Mouse (Mus musculus): ENCODE measurements around the gene Phex. TPM values are rescaled to one million over a fixed set of nuclear protein-coding genes. Genes with fewer than 3 reads are reported as not detected.

The Phex gene
- polyA plus RNA-seq, 1 experiment from 2014 or later, result 0.35 TPM

DNA sequence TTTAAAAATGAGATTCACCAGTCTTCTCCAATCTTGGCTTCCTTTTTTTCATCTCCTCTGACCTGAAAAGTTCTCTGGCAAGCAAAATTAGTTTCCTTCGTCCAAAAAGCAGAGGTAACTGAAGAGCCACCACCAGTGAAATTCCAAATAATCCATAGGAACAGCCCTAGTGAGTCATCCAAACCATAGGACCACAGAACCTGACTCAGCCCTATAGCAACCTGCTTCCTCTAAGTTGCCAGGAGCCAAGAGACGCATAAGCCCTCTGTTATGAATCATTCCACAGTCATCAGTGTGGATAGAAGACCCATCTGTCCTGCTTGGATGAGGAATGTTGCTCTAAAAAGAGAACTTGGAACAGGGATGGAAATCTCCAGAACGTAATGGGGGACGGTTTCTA lies 230.9 kb downstream of the Phex start:
- WGBS, result 83% methylated on average over 4 of the region's 4 CpGs
- ATAC-seq (ENCODE audit: insufficient number of reproducible peaks, low FRiP score, low TSS enrichment, low read depth), result no peak

DNA sequence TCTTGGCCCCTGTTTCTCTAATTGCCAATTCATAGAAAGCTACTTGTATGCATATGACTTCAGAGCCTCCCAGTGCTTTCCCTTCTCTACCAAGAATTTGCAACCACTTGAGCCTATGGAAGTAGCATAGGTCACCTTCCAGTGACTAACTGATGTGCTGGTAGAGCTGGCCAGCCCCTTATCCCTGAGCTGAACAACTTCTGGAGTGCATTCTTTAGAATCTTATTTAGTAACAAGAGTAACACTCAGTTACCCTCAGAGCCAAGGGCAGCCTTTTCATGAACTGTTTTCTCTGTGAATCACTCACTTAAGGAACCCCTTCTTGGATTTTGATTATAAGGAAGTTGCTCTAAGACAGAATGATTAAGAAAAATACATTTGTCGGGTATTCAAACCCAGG lies 234.3 kb downstream of the Phex start:
- ATAC-seq (ENCODE audit: insufficient number of reproducible peaks, low FRiP score, low TSS enrichment, low read depth) (no peak), DNase-seq (ENCODE audit: low spot score) (no peak)
- Histone ChIP-seq H3K4me1 (ENCODE audit: control insufficient read depth, insufficient read depth, low read length) (no peaks in the 10 kb centered on the region), H3K36me3 (ENCODE audit: control insufficient read depth, insufficient read depth, low read length) (no peaks in the 10 kb centered on the region), H3K9me3 (ENCODE audit: control insufficient read depth, low read length) (no peaks in the 10 kb centered on the region), H3K4me2 (ENCODE audit: low read depth, severe bottlenecking) (no peak overlapping the region), H3K27me3 (ENCODE audit: control insufficient read depth, insufficient read depth, low read length) (no peaks in the 10 kb centered on the region), H3K4me3 (ENCODE audit: low read depth, low read length) (no peak overlapping the region), H3K27ac (replicated peaks; ENCODE audit: low read depth, low read length) (no peak overlapping the region), H3K9ac (ENCODE audit: low read length) (no peak overlapping the region)
- 92% methylated on average over 1 of the region's 1 CpGs for WGBS

More for the DNA sequence above, 230.9 kb downstream of the Phex start:
- Histone ChIP-seq H3K36me3 (ENCODE audit: control insufficient read depth, insufficient read depth, low read length) (no peaks in the 10 kb centered on the region), H3K9ac (ENCODE audit: low read length) (no peak overlapping the region), H3K4me2 (ENCODE audit: low read depth, severe bottlenecking) (no peak overlapping the region), H3K4me3 (ENCODE audit: low read depth, low read length) (no peak overlapping the region), H3K27me3 (ENCODE audit: control insufficient read depth, insufficient read depth, low read length) (no peaks in the 10 kb centered on the region), H3K4me1 (ENCODE audit: control insufficient read depth, insufficient read depth, low read length) (no peaks in the 10 kb centered on the region), H3K27ac (replicated peaks; ENCODE audit: low read depth, low read length) (no peak overlapping the region), H3K9me3 (ENCODE audit: control insufficient read depth, low read length) (no peaks in the 10 kb centered on the region)
- DNase-seq (ENCODE audit: low spot score), result no peak

DNA sequence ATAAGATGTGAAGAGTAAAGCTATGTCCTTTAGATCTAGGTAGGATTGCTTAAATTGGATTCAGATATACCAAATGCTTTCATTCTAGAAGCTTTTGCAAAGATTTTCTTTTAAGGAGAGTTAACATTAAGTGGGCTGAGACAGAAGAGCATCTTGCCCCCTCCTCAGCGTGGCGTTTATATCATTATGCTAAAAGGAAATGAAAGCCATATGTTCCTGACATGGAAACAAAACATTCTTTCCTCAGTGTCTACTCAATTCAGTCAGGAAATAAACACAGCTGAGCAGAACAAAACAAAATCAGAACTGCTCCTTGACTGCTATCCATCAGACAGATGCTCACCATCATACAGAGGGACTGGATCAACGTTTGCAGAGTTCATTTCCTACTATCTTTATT lies 251.0 kb downstream of the Phex start:
- 38% methylated on average over 3 of the region's 3 CpGs for WGBS
- H3K4me2 ChIP-seq (ENCODE audit: low read depth, severe bottlenecking), result no peak overlapping the region
- no peaks in the 10 kb centered on the region for H3K27me3 ChIP-seq (ENCODE audit: control insufficient read depth, insufficient read depth, low read length)
- no peaks in the 10 kb centered on the region for H3K36me3 ChIP-seq (ENCODE audit: control insufficient read depth, insufficient read depth, low read length)
- no peak overlapping the region for H3K27ac ChIP-seq (replicated peaks; ENCODE audit: low read depth, low read length)
- H3K9me3 ChIP-seq (ENCODE audit: control insufficient read depth, low read length), result no peaks in the 10 kb centered on the region
- no peaks in the 10 kb centered on the region for H3K4me1 ChIP-seq (ENCODE audit: control insufficient read depth, insufficient read depth, low read length)
- H3K9ac ChIP-seq (ENCODE audit: low read length), result no peak overlapping the region
- no peak overlapping the region for H3K4me3 ChIP-seq (ENCODE audit: low read depth, low read length)
- ATAC-seq (ENCODE audit: insufficient number of reproducible peaks, low FRiP score, low TSS enrichment, low read depth) (no peak), DNase-seq (ENCODE audit: low spot score) (no peak)

GRCm38 (mm10) chrX:157163394-157163793 lies 251.7 kb downstream of the Phex start:
- no peaks in the 10 kb centered on the region for H3K4me1 ChIP-seq (ENCODE audit: control insufficient read depth, insufficient read depth, low read length)
- ATAC-seq (ENCODE audit: insufficient number of reproducible peaks, low FRiP score, low TSS enrichment, low read depth), result no peak
- no peak overlapping the region for H3K9ac ChIP-seq (ENCODE audit: low read length)
- no peaks in the 10 kb centered on the region for H3K9me3 ChIP-seq (ENCODE audit: control insufficient read depth, low read length)
- no peak overlapping the region for H3K4me2 ChIP-seq (ENCODE audit: low read depth, severe bottlenecking)
- WGBS, result 80% methylated on average over 2 of the region's 2 CpGs
- no peak for DNase-seq (ENCODE audit: low spot score)
- no peaks in the 10 kb centered on the region for H3K27me3 ChIP-seq (ENCODE audit: control insufficient read depth, insufficient read depth, low read length)
- no peak overlapping the region for H3K27ac ChIP-seq (replicated peaks; ENCODE audit: low read depth, low read length)
- H3K4me3 ChIP-seq (ENCODE audit: low read depth, low read length), result no peak overlapping the region
- H3K36me3 ChIP-seq (ENCODE audit: control insufficient read depth, insufficient read depth, low read length), result no peaks in the 10 kb centered on the region

DNA sequence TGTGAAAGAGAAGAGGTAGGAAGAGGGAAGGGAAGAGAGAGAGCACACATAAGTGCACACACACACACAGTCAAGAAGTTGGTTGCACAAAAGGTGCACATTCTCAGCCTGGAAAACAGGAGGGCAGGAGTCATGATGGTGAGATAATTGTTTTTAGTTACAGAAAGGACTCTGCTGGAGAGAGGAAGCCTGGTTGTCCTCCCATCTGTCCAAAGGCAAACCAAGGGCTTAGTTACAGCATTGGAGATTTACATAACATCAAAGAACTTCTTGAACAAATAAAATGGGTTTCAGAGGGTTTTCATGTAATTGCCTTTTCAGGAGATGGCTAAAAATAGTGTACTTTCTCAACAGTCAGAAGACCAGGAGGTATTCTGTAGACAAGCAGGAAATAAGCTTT lies 270.4 kb downstream of the Phex start:
- Histone ChIP-seq H3K4me1 (ENCODE audit: control insufficient read depth, insufficient read depth, low read length) (no peaks in the 10 kb centered on the region), H3K9me3 (ENCODE audit: control insufficient read depth, low read length) (no peaks in the 10 kb centered on the region), H3K36me3 (ENCODE audit: control insufficient read depth, insufficient read depth, low read length) (no peaks in the 10 kb centered on the region), H3K27ac (replicated peaks; ENCODE audit: low read depth, low read length) (no peak overlapping the region), H3K27me3 (ENCODE audit: control insufficient read depth, insufficient read depth, low read length) (no peaks in the 10 kb centered on the region), H3K9ac (ENCODE audit: low read length) (no peak overlapping the region), H3K4me3 (ENCODE audit: low read depth, low read length) (no peak overlapping the region), H3K4me2 (ENCODE audit: low read depth, severe bottlenecking) (no peak overlapping the region)
- ATAC-seq (ENCODE audit: insufficient number of reproducible peaks, low FRiP score, low TSS enrichment, low read depth) (no peak), DNase-seq (ENCODE audit: low spot score) (no peak)

GRCm38 (mm10) chrX:157139601-157140000 lies 275.5 kb downstream of the Phex start:
- H3K27me3 ChIP-seq (ENCODE audit: control insufficient read depth, insufficient read depth, low read length), result no peaks in the 10 kb centered on the region
- no peaks in the 10 kb centered on the region for H3K36me3 ChIP-seq (ENCODE audit: control insufficient read depth, insufficient read depth, low read length)
- ATAC-seq (ENCODE audit: insufficient number of reproducible peaks, low FRiP score, low TSS enrichment, low read depth), result no peak
- H3K4me1 ChIP-seq (ENCODE audit: control insufficient read depth, insufficient read depth, low read length), result no peaks in the 10 kb centered on the region
- no peak overlapping the region for H3K4me2 ChIP-seq (ENCODE audit: low read depth, severe bottlenecking)
- no peaks in the 10 kb centered on the region for H3K9me3 ChIP-seq (ENCODE audit: control insufficient read depth, low read length)
- WGBS, result 58% methylated on average over 6 of the region's 6 CpGs
- H3K9ac ChIP-seq (ENCODE audit: low read length), result no peak overlapping the region
- H3K4me3 ChIP-seq (ENCODE audit: low read depth, low read length), result no peak overlapping the region
- H3K27ac ChIP-seq (replicated peaks; ENCODE audit: low read depth, low read length), result no peak overlapping the region
- DNase-seq (ENCODE audit: low spot score), result no peak

Small RNA genes lying within 50 kb of the gene (microRNA-seq; reads per million reads assigned to microRNA genes)
- not detected for gene Gm23798

Other genes with a start within 250 kb of the Phex start
- 104 and 106 TPM in 2 replicates for gene Sms, start 77.0 kb upstream of the Phex start, polyA plus RNA-seq (2014; fragmentation: Nextera tagmentation; extraction: Ambion mirVana)
- gene Yy2, start 153.7 kb upstream of the Phex start, polyA plus RNA-seq (2014; fragmentation: Nextera tagmentation; extraction: Ambion mirVana), result 7.5 and 8.1 TPM in 2 replicates
- 28.7 and 31.0 TPM in 2 replicates for gene Mbtps2, start 183.4 kb upstream of the Phex start, polyA plus RNA-seq (2014; fragmentation: Nextera tagmentation; extraction: Ambion mirVana)